Mouse (Mus musculus) v-Abl transformed pro-B cells (cell line): Measurements from ENCODE around the gene Nog.

Experiments used
- in situ Hi-C, 2 experiments: fragments of 400-800 bp; cut with MboI; formaldehyde crosslinking; loops; one replicate each; pipeline ENCODE4 v1.15.1; 2025; ENCODE audit not compliant: unreplicated experiment in 2 of 2

Gene Nog

GRCm38 (mm10) chr11:89302056-89302815 is at the start of gene Nog:
Gene Nog (minus strand): TSS chr11:89302332.
- in situ Hi-C loops, result loop anchor here (5.0 to 25.0 kb wide), 3 partner anchors 197 to 315 kb away; partner anchors contain the start of gene Trim25 (in 1 of the 2)

- in situ Hi-C loops, result no loop called here
Observed at GRCm38 (mm10) chr11:89340238-89340637, 38.1 kb upstream of the Nog start.

- in situ Hi-C loops, result no loop called here
Observed at GRCm38 (mm10) chr11:89339783-89340182, 37.7 kb upstream of the Nog start.

- in situ Hi-C loops, result no loop called here
Observed at GRCm38 (mm10) chr11:89337910-89338309, 35.8 kb upstream of the Nog start.

- in situ Hi-C loops, result no loop called here
Observed at GRCm38 (mm10) chr11:89327089-89327881, 25.2 kb upstream of the Nog start.

- in situ Hi-C loops, result loop anchor here in 1 of 2 experiments (25.0 kb wide), 1 partner anchor 334 kb away; the partner anchor contains the start of gene Trim25
Observed at GRCm38 (mm10) chr11:89321775-89322174, 19.6 kb upstream of the Nog start.

- in situ Hi-C loops, result loop anchor here in 1 of 2 experiments (25.0 kb wide), 1 partner anchor 332 kb away; the partner anchor contains the start of gene Trim25
Observed at GRCm38 (mm10) chr11:89319675-89320074, 17.5 kb upstream of the Nog start.

GRCm38 (mm10) chr11:89318324-89318723 is 16.2 kb upstream of the Nog start:
- in situ Hi-C loops, result loop anchor here in 1 of 2 experiments (25.0 kb wide), 1 partner anchor 331 kb away; the partner anchor contains the start of gene Trim25

- in situ Hi-C loops, result loop anchor here in 1 of 2 experiments (25.0 kb wide), 1 partner anchor 330 kb away; the partner anchor contains the start of gene Trim25
Observed at GRCm38 (mm10) chr11:89317757-89318156, 15.6 kb upstream of the Nog start.

- in situ Hi-C loops, result loop anchor here in 1 of 2 experiments (25.0 kb wide), 1 partner anchor 327 kb away; the partner anchor contains the start of gene Trim25
Observed at GRCm38 (mm10) chr11:89314374-89314773, 12.2 kb upstream of the Nog start.

GRCm38 (mm10) chr11:89312378-89312777 is 10.2 kb upstream of the Nog start:
- in situ Hi-C loops, result loop anchor here in 1 of 2 experiments (25.0 kb wide), 1 partner anchor 325 kb away; the partner anchor contains the start of gene Trim25

GRCm38 (mm10) chr11:89310217-89310616 is 8.1 kb upstream of the Nog start:
- in situ Hi-C loops, result loop anchor here in 1 of 2 experiments (25.0 kb wide), 1 partner anchor 323 kb away; the partner anchor contains the start of gene Trim25

- in situ Hi-C loops, result loop anchor here (5.0 to 25.0 kb wide), 3 partner anchors 199 to 316 kb away; partner anchors contain the start of gene Trim25 (in 1 of the 2)
Observed at GRCm38 (mm10) chr11:89303421-89303820, 1.3 kb upstream of the Nog start.

- in situ Hi-C loops, result loop anchor here (5.0 to 25.0 kb wide), 3 partner anchors 198 to 315 kb away; partner anchors contain the start of gene Trim25 (in 1 of the 2)
Observed at GRCm38 (mm10) chr11:89302816-89303180, 666 bp upstream of the Nog start.

GRCm38 (mm10) chr11:89301331-89302055 is 639 bp downstream of the Nog start:
- in situ Hi-C loops, result loop anchor here (5.0 to 25.0 kb wide), 3 partner anchors 197 to 314 kb away; partner anchors contain the start of gene Trim25 (in 1 of the 2)

- in situ Hi-C loops, result loop anchor here (5.0 to 25.0 kb wide), 3 partner anchors 195 to 313 kb away; partner anchors contain the start of gene Trim25 (in 1 of the 2)
Observed at GRCm38 (mm10) chr11:89299784-89300775, 2.1 kb downstream of the Nog start.

GRCm38 (mm10) chr11:89299116-89299783 is 2.9 kb downstream of the Nog start:
- in situ Hi-C loops, result no loop called here
